Mouse (Mus musculus): ENCODE data around the gene Lpp. TPM values are rescaled to one million over a fixed set of nuclear protein-coding genes. Genes with fewer than 3 reads are reported as not detected.

The Lpp gene
- total RNA-seq, 2 experiments from 2014 or later: 1.2 to 3.8 TPM

GRCm38 (mm10) chr16:24467544-24468290 lies 74.4 kb downstream of the Lpp start:
- no peak for ATAC-seq (replicated peaks; ENCODE audit: poor library complexity)

GRCm38 (mm10) chr16:24469313-24469712 lies 76.0 kb downstream of the Lpp start:
- ATAC-seq (replicated peaks; ENCODE audit: poor library complexity): no peak

GRCm38 (mm10) chr16:24470601-24471000 lies 77.3 kb downstream of the Lpp start:
- no peak for ATAC-seq (replicated peaks; ENCODE audit: poor library complexity)

GRCm38 (mm10) chr16:24471029-24471428 lies 77.7 kb downstream of the Lpp start:
- ATAC-seq (replicated peaks; ENCODE audit: poor library complexity): no peak

GRCm38 (mm10) chr16:24471801-24472200 lies 78.5 kb downstream of the Lpp start:
- no peak for ATAC-seq (replicated peaks; ENCODE audit: poor library complexity)

DNA sequence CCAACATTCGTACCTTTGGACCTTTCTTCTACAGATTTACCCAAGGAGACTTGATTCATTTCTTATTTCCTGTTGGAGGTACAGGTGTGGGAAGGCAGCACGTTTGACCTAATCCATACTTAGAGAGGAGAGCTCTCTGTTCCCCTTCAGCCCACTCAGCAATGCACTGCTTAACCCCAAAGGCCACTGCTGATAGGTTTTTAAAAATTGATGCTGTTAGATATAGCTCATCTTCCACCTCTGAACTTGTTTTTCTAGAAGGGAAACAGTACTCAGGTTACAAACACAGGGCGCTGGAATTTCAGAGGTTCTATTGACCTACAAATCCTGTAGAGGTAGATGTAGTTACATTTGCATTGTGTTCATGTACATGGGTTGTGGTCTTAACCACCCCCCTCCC lies 80.7 kb downstream of the Lpp start:
- ATAC-seq (replicated peaks; ENCODE audit: poor library complexity): no peak

- ATAC-seq (replicated peaks; ENCODE audit: poor library complexity): peak; percentile 68
Measured at GRCm38 (mm10) chr16:24474781-24475180, 81.5 kb downstream of the Lpp start.

- ATAC-seq (replicated peaks; ENCODE audit: poor library complexity): no peak
Measured at GRCm38 (mm10) chr16:24475305-24475947, 82.1 kb downstream of the Lpp start.

GRCm38 (mm10) chr16:24476911-24477401 lies 83.6 kb downstream of the Lpp start:
- ATAC-seq (replicated peaks; ENCODE audit: poor library complexity): no peak

- no peak for ATAC-seq (replicated peaks; ENCODE audit: poor library complexity)
Measured at GRCm38 (mm10) chr16:24478006-24478405, 84.7 kb downstream of the Lpp start.

GRCm38 (mm10) chr16:24478851-24479250 lies 85.5 kb downstream of the Lpp start:
- no peak for ATAC-seq (replicated peaks; ENCODE audit: poor library complexity)

DNA sequence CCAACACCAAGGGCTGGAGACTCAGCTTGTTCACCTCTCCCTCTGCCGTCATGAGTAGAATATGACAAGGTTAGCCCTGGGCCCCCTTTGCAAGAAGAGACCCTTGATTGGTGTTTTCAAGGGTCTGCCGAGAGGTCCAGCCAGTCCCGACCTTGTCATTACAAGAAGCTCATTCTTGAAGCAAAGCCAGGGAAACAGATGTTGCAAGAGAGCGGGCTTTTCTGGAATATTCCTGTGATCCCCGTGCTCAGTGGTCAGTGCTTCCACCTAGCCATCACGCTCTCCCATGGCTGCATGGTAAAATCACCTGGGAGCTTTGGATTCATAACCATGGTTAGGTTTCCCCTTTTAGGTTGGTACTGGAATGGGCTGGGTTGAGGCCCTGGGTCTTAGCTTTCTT lies 89.3 kb downstream of the Lpp start:
- no peak for ATAC-seq (replicated peaks; ENCODE audit: poor library complexity)

GRCm38 (mm10) chr16:24483527-24484101 lies 90.3 kb downstream of the Lpp start:
- no peak for ATAC-seq (replicated peaks; ENCODE audit: poor library complexity)

DNA sequence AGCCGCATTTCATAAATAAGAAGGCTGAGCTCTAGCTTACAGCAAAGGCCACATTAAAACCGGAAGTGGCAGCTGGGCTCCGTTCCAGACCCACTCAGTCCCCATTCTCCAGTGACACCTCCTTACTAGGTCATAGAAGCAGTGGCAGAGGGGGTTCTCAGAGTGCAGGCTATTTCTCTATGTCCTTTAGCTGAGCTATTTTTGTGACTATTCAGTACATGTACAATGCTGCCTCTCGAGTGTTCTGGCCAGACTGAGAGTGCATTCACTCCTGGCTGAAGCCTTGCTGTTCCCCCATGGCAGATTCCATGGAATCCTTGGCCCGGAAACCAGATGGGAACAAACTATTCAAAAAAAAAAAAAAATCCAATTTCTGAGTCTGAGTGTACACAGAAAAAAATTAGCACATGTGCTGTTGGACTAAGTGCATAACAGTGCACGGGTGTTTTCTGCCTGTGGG lies 94.5 kb downstream of the Lpp start:
- peak; percentile 48; the same call in 1 of the 2 replicates for ATAC-seq (replicated peaks; ENCODE audit: poor library complexity)

DNA sequence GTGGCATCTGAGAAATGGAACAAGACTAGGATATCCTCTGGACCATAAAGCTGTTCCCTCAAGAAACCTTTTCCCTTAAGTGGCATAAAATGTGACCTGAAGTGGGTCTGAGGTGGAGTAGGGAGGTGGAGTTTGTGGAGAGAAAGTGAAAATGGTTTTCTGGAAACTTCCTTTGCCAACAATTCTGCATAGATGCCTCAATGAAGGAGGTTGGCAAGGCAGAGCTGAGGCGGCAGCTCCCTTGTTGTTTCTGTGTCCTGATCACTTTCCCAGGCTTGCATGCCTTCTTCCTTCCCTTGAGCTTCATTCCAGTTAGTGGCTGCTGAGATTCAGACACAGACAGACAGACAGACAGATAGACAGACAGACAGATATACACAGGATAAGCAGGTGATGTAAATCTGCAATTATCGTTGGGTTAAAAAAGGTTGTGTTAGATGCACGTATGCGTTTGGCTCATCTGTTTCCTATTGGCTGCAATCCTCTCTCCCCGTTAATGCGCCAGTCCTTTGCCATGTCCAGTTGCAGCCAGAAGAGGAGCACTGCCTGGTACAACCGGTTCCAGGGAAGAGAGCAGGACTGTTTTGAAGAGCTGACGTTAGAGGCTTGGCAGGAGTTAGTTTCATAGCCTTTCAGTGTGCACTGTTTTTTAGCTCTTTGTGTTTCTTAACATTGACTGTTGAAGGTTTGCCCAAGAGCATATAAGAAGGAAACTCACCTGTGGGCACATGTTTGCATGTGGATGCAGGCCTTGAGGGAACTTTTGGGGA lies 96.4 kb downstream of the Lpp start:
- no peak for ATAC-seq (replicated peaks; ENCODE audit: poor library complexity)

- no peak for ATAC-seq (replicated peaks; ENCODE audit: poor library complexity)
Measured at GRCm38 (mm10) chr16:24490751-24491485, 97.6 kb downstream of the Lpp start.

GRCm38 (mm10) chr16:24491486-24491758 lies 98.1 kb downstream of the Lpp start:
- ATAC-seq (replicated peaks; ENCODE audit: poor library complexity): no peak

GRCm38 (mm10) chr16:24492194-24492940 lies 99.1 kb downstream of the Lpp start:
- ATAC-seq (replicated peaks; ENCODE audit: poor library complexity): no peak

- no peak for ATAC-seq (replicated peaks; ENCODE audit: poor library complexity)
Measured at GRCm38 (mm10) chr16:24494531-24494930, 101.2 kb downstream of the Lpp start.

DNA sequence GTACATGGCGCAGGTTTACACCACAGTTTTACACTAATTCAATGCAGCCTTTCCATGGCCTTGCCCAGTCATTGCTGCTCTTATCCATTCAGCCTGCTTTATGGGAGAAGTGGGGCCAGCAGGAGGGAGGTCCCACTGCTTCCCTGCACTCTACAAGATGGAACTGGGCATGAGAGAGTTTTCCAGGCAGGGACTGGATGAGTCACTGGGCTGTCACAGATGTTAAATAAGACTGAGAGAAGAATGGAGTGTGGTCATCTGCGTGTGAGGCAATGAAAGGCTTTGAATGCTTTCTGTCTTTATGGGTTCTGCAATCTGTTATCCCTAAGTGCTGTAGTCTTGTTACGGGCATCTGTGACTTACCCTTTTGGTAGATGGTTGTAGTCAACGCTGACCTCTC lies 102.2 kb downstream of the Lpp start:
- ATAC-seq (replicated peaks; ENCODE audit: poor library complexity): no peak

All from megakaryocyte progenitor cell, adult 5-6 weeks (primary cell).